Mouse (Mus musculus) stomach, embryonic 14.5 days (tissue): Measurements from ENCODE around the gene Rnf13. TPM values are rescaled to one million over a fixed set of nuclear protein-coding genes. Genes with fewer than 3 reads are reported as not detected.

ENCODE experiments used
- ATAC-seq: fragments of 200-750 bp; cut with Nextera tagmentation; 2 replicates; pipeline ENCODE4 v1.8.0; 2017; ENCODE audit warnings: low read depth, moderate TSS enrichment; ENCODE audit not compliant: insufficient number of reproducible peaks, insufficient read depth, low FRiP score
- H3K27ac ChIP-seq: fragments of 300-500 bp; sonication (generic); 2 replicates; pipeline ENCODE4 v1.5.1; 2014; ENCODE audit warnings: mild to moderate bottlenecking, low read length, moderate library complexity, mixed read lengths
- H3K27me3 ChIP-seq: fragments of 300-500 bp; sonication (generic); 2 replicates; pipeline ENCODE4 v1.6.1; 2014; ENCODE audit warnings: low read length, control low read depth, mixed read lengths; ENCODE audit not compliant: control insufficient read depth, insufficient read depth
- H3K36me3 ChIP-seq: fragments of 300-500 bp; sonication (generic); 2 replicates; pipeline ENCODE4 v1.6.1; 2014; ENCODE audit warnings: mild to moderate bottlenecking, control low read depth, low read length, moderate library complexity, mixed read lengths; ENCODE audit not compliant: control insufficient read depth, insufficient read depth
- H3K4me1 ChIP-seq: fragments of 300-500 bp; sonication (generic); 2 replicates; pipeline ENCODE4 v1.6.1; 2014; ENCODE audit warnings: low read length, control low read depth, mixed read lengths; ENCODE audit not compliant: control insufficient read depth, insufficient read depth
- H3K4me2 ChIP-seq: fragments of 300-500 bp; sonication (generic); replicated peaks from 2 replicates; pipeline ENCODE4 v1.6.1; 2014; ENCODE audit warnings: low read depth, low read length, control low read depth
- H3K4me3 ChIP-seq: fragments of 300-500 bp; sonication (generic); 2 replicates; pipeline ENCODE4 v1.5.1; 2014; ENCODE audit warnings: low read depth, low read length, control low read depth
- H3K9ac ChIP-seq: fragments of 300-500 bp; sonication (generic); replicated peaks from 2 replicates; pipeline ENCODE4 v1.6.1; 2014; ENCODE audit warnings: low read depth, mild to moderate bottlenecking, control low read depth, low read length, moderate library complexity, mixed read lengths
- H3K9me3 ChIP-seq: fragments of 300-500 bp; sonication (generic); 2 replicates; pipeline ENCODE4 v1.6.1; 2016; ENCODE audit warnings: low read depth, low read length, control low read depth; ENCODE audit not compliant: control insufficient read depth
- WGBS: fragments of 180-500 bp; shearing (Covaris S2); extraction: QIAGEN DNeasy Blood & Tissue Kit; methylation state at CpG from one replicate; pipeline ENCODE4 v1.1.7; 2014; 5-methylcytosine and 5-hydroxymethylcytosine counted together
- polyA plus RNA-seq: library from polyadenylated mRNA; unstranded; fragments of >200 nt; fragmentation: Nextera tagmentation; extraction: Ambion mirVana; gene quantifications from 2 replicates; pipeline ENCODE4 v1.2.1, GENCODE M21; 2014

The Rnf13 gene
- polyA plus RNA-seq, 1 experiment from 2014 or later: 76.8 TPM

GRCm38 (mm10) chr3:57882945-57883344 lies 147.1 kb downstream of the Rnf13 start:
- no peak for ATAC-seq
- WGBS: 82% methylated on average over 3 of the region's 3 CpGs

More at GRCm38 (mm10) chr3:57882945-57883344, 147.1 kb downstream of the Rnf13 start:
- Histone ChIP-seq H3K9me3 (no peaks in the 10 kb centered on the region), H3K9ac (no peak overlapping the region), H3K27me3 (no peaks in the 10 kb centered on the region), H3K4me1 (no peaks in the 10 kb centered on the region), H3K4me3 (no peak overlapping the region), H3K36me3 (no peaks in the 10 kb centered on the region), H3K4me2 (no peak overlapping the region), H3K27ac (no peak overlapping the region)

Other genes starting within 250 kb of the Rnf13 start
- gene Wwtr1, start 160.2 kb upstream of the Rnf13 start, polyA plus RNA-seq: 24.3 and 26.3 TPM in 2 replicates
- gene Commd2, start 84.3 kb upstream of the Rnf13 start, polyA plus RNA-seq: 89.5 and 93.2 TPM in 2 replicates
- gene Ankub1, start 43.3 kb upstream of the Rnf13 start, polyA plus RNA-seq: not detected in 2 replicates
- gene Pfn2, start 112.0 kb downstream of the Rnf13 start, polyA plus RNA-seq: 105 TPM in 2 replicates